Mouse (Mus musculus): ENCODE measurements at regions not wholly inside any gene's neighbourhood (a gene's known extent, or its start where the extent isn't known, plus 50 kb on each side); places are given as distances from the start of the nearest gene placed in this dataset.

DNA sequence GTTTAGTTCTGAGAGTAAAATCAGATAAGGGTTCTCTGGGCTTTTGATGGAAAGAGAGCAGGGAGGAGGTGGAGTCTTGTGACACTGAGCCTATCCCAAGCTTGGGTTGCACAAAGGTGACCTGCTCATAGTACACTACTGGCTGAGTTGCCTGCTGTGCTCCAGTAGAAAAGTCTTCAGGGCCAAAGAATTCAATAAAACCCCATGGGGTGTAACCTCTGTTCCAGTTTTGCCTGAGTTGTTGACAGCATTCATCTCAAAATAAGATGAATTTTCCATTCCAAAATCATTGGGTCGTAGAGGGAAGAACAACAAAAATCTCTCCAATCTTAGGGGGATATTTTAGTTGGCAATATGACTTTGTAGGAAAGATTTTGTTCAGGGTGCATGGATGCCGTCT lies 75.8 kb upstream of the Tmem106b start:
- TF ChIP-seq CTCF (IDR thresholded peaks at IDR 0.05; ENCODE audit: low read depth, low read length) (no peak), POLR2A (IDR thresholded peaks at IDR 0.05; ENCODE audit: extremely low read depth, insufficient read depth, low read length) (no peak)
